Mouse (Mus musculus) embryonic facial prominence, embryonic 10.5 days (tissue): ENCODE data around the gene Rrbp1. TPM values are rescaled to one million over a fixed set of nuclear protein-coding genes. Genes with fewer than 3 reads are reported as not detected.

Source experiments
- DNase-seq: peaks from one replicate; pipeline ENCODE4 v3.0.0-alpha.2; 2017; ENCODE audit warnings: low spot score
- H3K27ac ChIP-seq: fragments of 300-500 bp; sonication (generic); replicated peaks from 2 replicates; pipeline ENCODE4 v1.5.1; 2016; ENCODE audit warnings: mild to moderate bottlenecking
- H3K27me3 ChIP-seq: fragments of 300-500 bp; sonication (generic); replicated peaks from 2 replicates; pipeline ENCODE4 v1.6.1; 2016; ENCODE audit warnings: low read depth, mild to moderate bottlenecking; ENCODE audit not compliant: poor library complexity, severe bottlenecking
- H3K36me3 ChIP-seq: fragments of 300-500 bp; sonication (generic); replicated peaks from 2 replicates; pipeline ENCODE4 v1.6.1; 2016; ENCODE audit warnings: mild to moderate bottlenecking, moderate library complexity
- H3K4me1 ChIP-seq: fragments of 300-500 bp; sonication (generic); 2 replicates; pipeline ENCODE4 v1.6.1; 2016
- H3K4me3 ChIP-seq: fragments of 300-500 bp; sonication (generic); 2 replicates; pipeline ENCODE4 v1.5.1; 2016; ENCODE audit warnings: mild to moderate bottlenecking, moderate library complexity
- H3K9me3 ChIP-seq: fragments of 300-500 bp; sonication (generic); 2 replicates; pipeline ENCODE4 v1.6.1; 2016; ENCODE audit warnings: mild to moderate bottlenecking
- WGBS: fragments of 180-500 bp; shearing (Covaris S2); methylation state at CpG from one replicate; pipeline ENCODE4 v1.1.7; 2016; 5-methylcytosine and 5-hydroxymethylcytosine counted together
- polyA plus RNA-seq: library from polyadenylated mRNA; unstranded; fragments of >200 nt; fragmentation: Nextera tagmentation; extraction: Ambion mirVana; gene quantifications from 2 replicates; pipeline ENCODE4 v1.2.1, GENCODE M21; 2016

The Rrbp1 gene
- polyA plus RNA-seq, 1 experiment from 2014 or later: 57.8 TPM

DNA sequence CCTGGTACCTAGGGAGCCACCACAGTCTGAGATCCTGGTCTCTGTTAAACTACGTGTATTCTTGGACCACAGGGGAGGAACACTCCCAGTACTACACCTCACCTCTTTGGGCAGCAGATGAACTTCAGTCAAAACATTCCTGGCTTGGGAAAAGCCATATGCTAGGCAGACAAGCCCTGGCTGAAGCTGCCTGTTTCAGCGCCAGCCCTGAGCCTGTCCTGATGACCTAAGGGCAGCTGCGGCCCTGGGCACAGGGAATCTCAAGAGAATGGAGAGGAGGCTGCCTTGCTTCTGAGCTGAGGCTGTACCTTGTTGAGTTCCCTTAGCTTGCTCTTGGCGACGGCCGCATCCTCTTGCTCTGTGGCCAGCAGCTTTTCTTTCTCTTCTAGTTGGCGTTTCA is 37.9 kb downstream of the Rrbp1 start:
- no peak for DNase-seq
- H3K36me3 ChIP-seq: peaks cover 75% of the 10 kb centered on the region
- no peaks in the 10 kb centered on the region for H3K9me3 ChIP-seq
- no peaks in the 10 kb centered on the region for H3K27me3 ChIP-seq
- no peak overlapping the region for H3K27ac ChIP-seq
- H3K4me3 ChIP-seq: no peak overlapping the region
- 94% methylated on average over 7 of the region's 7 CpGs for whole genome bisulfite sequencing
- H3K4me1 ChIP-seq: no peaks in the 10 kb centered on the region

DNA sequence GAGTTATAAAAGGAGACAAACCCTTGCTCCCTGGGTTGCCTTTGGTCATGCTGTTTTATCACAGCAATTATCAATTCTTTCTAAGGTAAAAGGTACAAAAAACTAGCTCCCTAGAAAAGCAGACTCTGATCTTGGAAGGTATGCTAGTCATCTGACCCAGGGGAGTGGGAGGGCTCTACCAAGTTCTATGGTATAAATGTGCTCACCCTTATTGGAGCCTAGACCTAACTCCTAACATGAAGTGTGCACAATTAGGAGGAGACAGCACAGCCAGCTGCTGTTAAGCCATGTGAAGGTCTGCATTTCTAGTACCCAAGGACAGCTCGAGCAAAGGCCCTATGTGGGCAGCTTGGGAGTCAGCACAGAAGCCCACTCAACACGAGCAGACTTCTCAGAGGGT is 39.2 kb downstream of the Rrbp1 start:
- no peaks in the 10 kb centered on the region for H3K4me1 ChIP-seq
- no peak for DNase-seq
- H3K4me3 ChIP-seq: no peak overlapping the region
- H3K36me3 ChIP-seq: peaks cover 88% of the 10 kb centered on the region
- H3K27me3 ChIP-seq: no peaks in the 10 kb centered on the region
- no peaks in the 10 kb centered on the region for H3K9me3 ChIP-seq
- WGBS: 80% methylated on average over 2 of the region's 2 CpGs
- no peak overlapping the region for H3K27ac ChIP-seq

GRCm38 (mm10) chr2:143970841-143971240 is 40.2 kb downstream of the Rrbp1 start:
- Histone ChIP-seq H3K36me3 (peaks cover 98% of the 10 kb centered on the region), H3K4me3 (no peak overlapping the region), H3K27me3 (no peaks in the 10 kb centered on the region), H3K9me3 (no peaks in the 10 kb centered on the region), H3K27ac (no peak overlapping the region), H3K4me1 (no peaks in the 10 kb centered on the region)
- WGBS: 86% methylated on average over 2 of the region's 2 CpGs
- no peak for DNase-seq

DNA sequence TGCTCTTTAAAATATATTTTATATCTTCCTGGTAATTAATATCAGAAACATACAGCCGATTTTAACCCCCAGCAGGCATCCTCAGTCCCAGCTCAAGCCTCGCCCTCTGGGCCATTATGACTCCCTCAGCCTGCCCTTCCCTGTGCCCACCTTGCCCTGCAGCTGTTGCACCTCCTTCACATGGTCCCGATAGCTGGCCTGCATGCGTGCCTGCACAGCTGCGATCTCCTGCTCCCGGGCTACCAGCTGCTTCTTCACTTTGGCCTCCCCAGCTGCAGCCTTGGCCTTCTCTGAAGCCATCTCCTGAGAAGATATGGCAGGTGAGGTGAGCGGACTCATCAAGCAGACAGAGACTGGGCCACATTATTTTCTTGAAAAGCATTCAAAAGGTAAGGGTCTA is 41.8 kb downstream of the Rrbp1 start:
- peaks cover 100% of the 10 kb centered on the region for H3K36me3 ChIP-seq
- WGBS: 94% methylated on average over 7 of the region's 7 CpGs

DNA sequence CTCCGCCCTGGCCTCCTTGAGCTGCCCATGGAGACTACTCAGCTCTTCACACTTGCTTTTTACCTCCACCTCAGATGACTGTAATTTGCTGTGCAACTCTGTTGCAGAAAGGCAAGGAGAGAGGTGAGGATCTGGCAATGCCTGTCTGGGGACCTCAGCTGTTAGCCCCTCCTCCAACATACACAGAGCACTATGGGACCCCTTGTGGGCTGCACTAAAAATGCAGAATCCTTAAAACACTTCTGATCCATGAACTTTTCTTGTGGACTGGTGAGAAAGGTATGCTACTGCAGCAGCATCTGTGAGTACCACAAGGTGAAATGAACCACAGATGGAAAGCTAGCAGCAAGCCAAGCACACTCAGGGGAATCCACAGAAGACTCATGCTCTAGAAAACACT is 47.7 kb downstream of the Rrbp1 start:
- 100% methylated on average over 1 of the region's 1 CpGs for WGBS
- Histone ChIP-seq H3K4me1 (no peaks in the 10 kb centered on the region), H3K36me3 (peaks cover 99% of the 10 kb centered on the region), H3K27me3 (no peaks in the 10 kb centered on the region), H3K4me3 (no peak overlapping the region), H3K9me3 (peaks cover 4% of the 10 kb centered on the region; the same call in 1 of the 2 replicates), H3K27ac (no peak overlapping the region; the same call in 1 of the 2 replicates)
- no peak for DNase-seq

More for the DNA sequence above, 41.8 kb downstream of the Rrbp1 start:
- DNase-seq: no peak
- Histone ChIP-seq H3K27ac (no peak overlapping the region), H3K4me3 (no peak overlapping the region), H3K27me3 (no peaks in the 10 kb centered on the region), H3K9me3 (no peaks in the 10 kb centered on the region), H3K4me1 (no peaks in the 10 kb centered on the region)

GRCm38 (mm10) chr2:143962192-143962591 is 48.9 kb downstream of the Rrbp1 start:
- Histone ChIP-seq H3K27ac (no peak overlapping the region), H3K27me3 (no peaks in the 10 kb centered on the region), H3K9me3 (peaks cover 4% of the 10 kb centered on the region; the same call in 1 of the 2 replicates), H3K4me3 (no peak overlapping the region), H3K36me3 (peaks cover 99% of the 10 kb centered on the region), H3K4me1 (no peaks in the 10 kb centered on the region)
- no peak for DNase-seq
- 92% methylated on average over 5 of the region's 5 CpGs for WGBS

DNA sequence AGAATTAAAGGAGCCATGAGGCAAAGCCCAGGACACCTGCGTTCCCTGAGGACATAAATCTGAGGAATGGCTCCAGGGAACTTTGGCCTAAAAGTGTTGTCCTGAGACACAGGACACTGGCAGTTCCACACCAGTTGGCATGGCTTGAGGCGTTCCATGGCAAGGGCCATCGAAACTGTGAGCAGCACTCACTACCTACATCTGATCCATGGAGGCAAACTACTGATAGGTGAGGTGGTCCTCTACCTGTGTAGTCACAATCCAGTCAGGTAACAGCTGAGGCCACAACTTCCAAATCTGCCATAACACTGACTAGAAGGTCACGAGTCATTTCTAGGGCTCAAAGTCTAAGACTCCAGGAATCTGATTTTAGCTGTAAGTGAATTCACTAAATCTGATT is 55.3 kb downstream of the Rrbp1 start:
- peaks cover 99% of the 10 kb centered on the region for H3K36me3 ChIP-seq
- no peaks in the 10 kb centered on the region for H3K27me3 ChIP-seq
- peaks cover 4% of the 10 kb centered on the region; the same call in 1 of the 2 replicates for H3K9me3 ChIP-seq
- peaks cover 11% of the 10 kb centered on the region for H3K4me1 ChIP-seq
- H3K4me3 ChIP-seq: no peak overlapping the region
- no peak for DNase-seq
- no peak overlapping the region for H3K27ac ChIP-seq
- WGBS: 92% methylated on average over 4 of the region's 4 CpGs

DNA sequence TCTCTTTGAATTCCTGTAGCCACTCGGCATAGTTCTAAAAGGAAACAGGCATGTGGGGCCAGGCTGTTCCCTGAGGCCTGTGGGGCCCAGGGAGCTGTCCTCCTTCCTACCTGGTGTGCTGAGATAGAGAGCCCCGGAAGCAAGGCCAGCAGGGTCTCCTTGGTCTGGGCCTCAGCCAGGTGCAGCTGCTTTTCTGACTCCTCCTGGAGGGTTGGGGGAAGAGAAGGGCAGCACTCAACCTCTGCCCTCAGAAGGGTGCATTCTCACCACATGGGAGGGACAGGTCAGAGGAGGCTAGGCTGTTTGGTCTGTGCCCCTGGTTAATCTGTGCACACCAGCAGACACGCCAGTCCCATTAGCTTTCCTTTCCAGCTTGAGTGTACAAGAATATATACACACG is 56.1 kb downstream of the Rrbp1 start:
- Histone ChIP-seq H3K9me3 (peaks cover 4% of the 10 kb centered on the region; the same call in 1 of the 2 replicates), H3K4me3 (no peak overlapping the region), H3K27ac (no peak overlapping the region), H3K36me3 (peaks cover 99% of the 10 kb centered on the region), H3K27me3 (no peaks in the 10 kb centered on the region), H3K4me1 (peaks cover 18% of the 10 kb centered on the region)
- 86% methylated on average over 4 of the region's 4 CpGs for WGBS
- DNase-seq: no peak

- Histone ChIP-seq H3K27me3 (no peaks in the 10 kb centered on the region), H3K36me3 (peaks cover 99% of the 10 kb centered on the region)
- WGBS: 90% methylated on average over 4 of the region's 4 CpGs
Observed at GRCm38 (mm10) chr2:143953944-143954343, 57.1 kb downstream of the Rrbp1 start.

GRCm38 (mm10) chr2:143951546-143952315 is 59.3 kb downstream of the Rrbp1 start:
- Histone ChIP-seq H3K27ac (no peak overlapping the region), H3K4me1 (peaks cover 18% of the 10 kb centered on the region), H3K36me3 (peaks cover 100% of the 10 kb centered on the region), H3K9me3 (no peaks in the 10 kb centered on the region), H3K27me3 (no peaks in the 10 kb centered on the region), H3K4me3 (no peak overlapping the region)
- 87% methylated on average over 5 of the region's 5 CpGs for WGBS
- no peak for DNase-seq

More at GRCm38 (mm10) chr2:143953944-143954343, 57.1 kb downstream of the Rrbp1 start:
- no peak overlapping the region for H3K27ac ChIP-seq
- no peak for DNase-seq
- no peaks in the 10 kb centered on the region for H3K9me3 ChIP-seq
- peaks cover 18% of the 10 kb centered on the region for H3K4me1 ChIP-seq
- H3K4me3 ChIP-seq: no peak overlapping the region

DNA sequence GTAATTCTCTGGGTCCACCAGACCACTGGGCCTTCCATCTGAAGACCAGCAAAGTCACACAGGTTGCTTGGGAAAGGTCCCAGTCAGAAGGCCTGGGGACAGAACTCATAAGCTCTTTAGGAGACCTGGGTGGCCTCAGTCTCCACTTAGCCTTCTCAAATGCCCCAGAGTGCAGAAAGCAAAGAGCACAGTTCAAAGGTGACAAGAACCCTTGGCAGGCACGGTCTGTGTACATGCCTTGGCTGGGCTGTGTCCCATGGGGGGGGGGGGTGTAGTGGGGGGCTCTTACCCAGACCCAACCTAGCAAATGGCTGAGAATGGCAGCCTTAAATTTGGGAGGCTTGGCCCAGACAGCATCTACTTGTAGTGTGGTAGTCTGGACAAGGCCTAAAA is 60.0 kb downstream of the Rrbp1 start:
- Histone ChIP-seq H3K27ac (no peak overlapping the region), H3K27me3 (no peaks in the 10 kb centered on the region), H3K36me3 (peaks cover 100% of the 10 kb centered on the region), H3K4me3 (no peak overlapping the region), H3K4me1 (peaks cover 18% of the 10 kb centered on the region), H3K9me3 (no peaks in the 10 kb centered on the region)
- no peak for DNase-seq
- WGBS: 59% methylated on average over 1 of the region's 1 CpGs

DNA sequence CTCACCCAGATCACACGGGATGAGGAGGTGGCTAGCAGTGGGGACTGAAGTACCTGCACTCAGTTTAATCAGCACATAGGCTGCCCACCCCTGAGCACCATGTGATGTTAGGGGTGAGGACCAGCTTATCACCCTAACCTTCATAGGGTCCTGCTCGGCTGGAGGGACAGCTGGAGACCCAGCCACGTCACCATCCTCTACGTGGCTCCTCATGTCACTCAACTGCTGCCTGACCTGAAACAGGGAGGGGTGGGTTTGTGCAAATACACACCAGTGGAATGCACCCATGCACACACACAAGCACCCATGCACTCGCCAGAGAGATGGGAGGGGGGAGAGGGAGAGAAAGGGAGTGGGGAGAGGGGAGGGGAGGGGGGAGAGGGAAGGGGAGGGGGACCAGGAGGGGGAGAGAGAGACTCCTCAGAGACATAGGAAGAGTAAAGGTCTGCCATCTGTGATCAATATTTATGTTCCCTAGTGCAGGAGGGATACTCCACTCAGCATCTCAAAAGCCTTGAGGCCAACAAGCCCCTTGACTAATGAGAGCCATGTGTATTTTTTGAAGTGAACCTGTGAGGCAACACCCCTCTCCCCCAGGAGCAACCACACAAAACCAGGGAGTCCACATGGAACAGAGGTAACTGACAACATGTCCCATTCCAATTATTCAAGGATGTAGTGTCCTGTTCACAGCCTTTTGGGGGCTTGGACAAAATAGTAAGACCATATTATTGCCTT is 60.6 kb downstream of the Rrbp1 start:
- peaks cover 100% of the 10 kb centered on the region for H3K36me3 ChIP-seq
- WGBS: 77% methylated on average over 5 of the region's 5 CpGs

GRCm38 (mm10) chr2:143949217-143949616 is 61.8 kb downstream of the Rrbp1 start:
- Histone ChIP-seq H3K36me3 (peaks cover 100% of the 10 kb centered on the region), H3K4me3 (no peak overlapping the region), H3K27me3 (no peaks in the 10 kb centered on the region), H3K27ac (no peak overlapping the region), H3K9me3 (no peaks in the 10 kb centered on the region), H3K4me1 (peaks cover 18% of the 10 kb centered on the region)
- no peak for DNase-seq
- WGBS: 93% methylated on average over 6 of the region's 6 CpGs

More for the DNA sequence above, 60.6 kb downstream of the Rrbp1 start:
- H3K27ac ChIP-seq: no peak overlapping the region
- H3K4me3 ChIP-seq: no peak overlapping the region
- H3K4me1 ChIP-seq: peaks cover 18% of the 10 kb centered on the region
- H3K27me3 ChIP-seq: no peaks in the 10 kb centered on the region
- DNase-seq: no peak
- no peaks in the 10 kb centered on the region for H3K9me3 ChIP-seq
